Mouse (Mus musculus): Measurements from ENCODE around the gene Wee2. TPM values are rescaled to one million over a fixed set of nuclear protein-coding genes. Genes with fewer than 3 reads are reported as not detected.

Wee2 gene
- total and polyA plus RNA-seq, 3 experiments: not detected

- TF ChIP-seq MYB (IDR thresholded peaks at IDR 0.05; ENCODE audit: low read depth, low read length) (no peak), ZNF384 (IDR thresholded peaks at IDR 0.05; ENCODE audit: low read depth, low read length) (no peak), SMC3 (IDR thresholded peaks at IDR 0.05; ENCODE audit: low read depth, low read length) (no peak), E2F4 (IDR thresholded peaks at IDR 0.05; ENCODE audit: borderline replicate concordance, low read depth, low read length) (no peak), GATA1 (IDR thresholded peaks at IDR 0.05; ENCODE audit: low read depth, low read length) (peak; percentile 70), RCOR1 (IDR thresholded peaks at IDR 0.05; ENCODE audit: low read depth, low read length) (0 out of 2 replicates have a peak, but pooled peaks have one; percentile 20), MXI1 (IDR thresholded peaks at IDR 0.05; ENCODE audit: low read depth, low read length) (no peak), TBP (IDR thresholded peaks at IDR 0.05; ENCODE audit: low read depth, low read length) (no peak), JUND (IDR thresholded peaks at IDR 0.05; ENCODE audit: low read depth, low read length) (no peak), ZKSCAN1 (IDR thresholded peaks at IDR 0.05; ENCODE audit: low read depth, low read length) (no peak), SIN3A (IDR thresholded peaks at IDR 0.05; ENCODE audit: low read length) (no peak), POLR2A (IDR thresholded peaks at IDR 0.05; ENCODE audit: control insufficient read depth in 1 of 2, insufficient read depth in 1 of 2, low read depth in 1 of 2, low read length in 2 of 2, poor library complexity in 1 of 2) (no peak), HCFC1 (IDR thresholded peaks at IDR 0.05; ENCODE audit: low read depth, low read length) (no peak)
Observed at GRCm38 (mm10) chr6:40411085-40411484, 27.8 kb upstream of the Wee2 start (continued).

GRCm38 (mm10) chr6:40413046-40413445, 25.8 kb upstream of the Wee2 start:
- H3K4me1 ChIP-seq (ENCODE audit: control insufficient read depth in 1 of 2, insufficient read depth in 2 of 2, low read length in 2 of 2): peaks cover 4 to 20% of the 10 kb centered on the region in 2 experiments
- H3K4me3 ChIP-seq (ENCODE audit: control insufficient read depth in 1 of 2, insufficient read depth in 1 of 2, low read depth in 2 of 2, low read length in 2 of 2): no peak overlapping the region
- no peaks in the 10 kb centered on the region for H3K79me2 ChIP-seq (ENCODE audit: control insufficient read depth, insufficient read depth, low read length, poor library complexity)
- DNase-seq (ENCODE audit: low read depth, low spot score): no peak
- peaks cover 0 to 14% of the 10 kb centered on the region in 2 experiments; a peak in 2 of 4 replicates for H3K36me3 ChIP-seq (ENCODE audit: control insufficient read depth in 1 of 2, insufficient read depth in 2 of 2, low read length in 2 of 2)
- no peak overlapping the region for H3K9ac ChIP-seq (ENCODE audit: control insufficient read depth, low read depth, low read length, poor library complexity, severe bottlenecking)
- no peaks in the 10 kb centered on the region for H3K27me3 ChIP-seq (ENCODE audit: control insufficient read depth in 1 of 2, insufficient read depth in 2 of 2, low read length in 2 of 2)
- TF ChIP-seq JUND (IDR thresholded peaks at IDR 0.05; ENCODE audit: low read depth, low read length): no peak
- TF ChIP-seq SIN3A (IDR thresholded peaks at IDR 0.05; ENCODE audit: low read length): no peak
- no peak for TF ChIP-seq MAX (IDR thresholded peaks at IDR 0.05; ENCODE audit: low read length)
- TF ChIP-seq CHD1 (IDR thresholded peaks at IDR 0.05; ENCODE audit: low read depth, low read length): no peak
- no peak for TF ChIP-seq MXI1 (IDR thresholded peaks at IDR 0.05; ENCODE audit: low read depth, low read length)
- no peak for TF ChIP-seq ETS1 (IDR thresholded peaks at IDR 0.05; ENCODE audit: low read depth, low read length)
- TF ChIP-seq POLR2AphosphoS5 (IDR thresholded peaks at IDR 0.05; ENCODE audit: borderline replicate concordance, low read depth, low read length): no peak
- H3K9me3 ChIP-seq (replicated peaks; ENCODE audit: insufficient read depth, low read length): no peaks in the 10 kb centered on the region
- H3K27ac ChIP-seq (ENCODE audit: control insufficient read depth, low read depth, low read length): no peak overlapping the region

GRCm38 (mm10) chr6:40413565-40413964, 25.3 kb upstream of the Wee2 start:
- TF ChIP-seq POLR2A (IDR thresholded peaks at IDR 0.05; ENCODE audit: control insufficient read depth in 1 of 2, insufficient read depth in 1 of 2, low read depth in 1 of 2, low read length in 2 of 2, poor library complexity in 1 of 2) (no peak), SIN3A (IDR thresholded peaks at IDR 0.05; ENCODE audit: low read length) (no peak), NRF1 (IDR thresholded peaks at IDR 0.05; ENCODE audit: insufficient read depth, low read depth, low read length, poor library complexity, severe bottlenecking) (no peak), BHLHE40 (IDR thresholded peaks at IDR 0.05; ENCODE audit: borderline replicate concordance, low read depth, low read length) (no peak), MEF2A (IDR thresholded peaks at IDR 0.05; ENCODE audit: extremely low read depth, insufficient replicate concordance, low read depth, low read length, poor library complexity, severe bottlenecking) (no peak), RAD21 (IDR thresholded peaks at IDR 0.05; ENCODE audit: low read depth, low read length) (no peak), POLR2AphosphoS2 (IDR thresholded peaks at IDR 0.05; ENCODE audit: low read length) (no peak), MXI1 (IDR thresholded peaks at IDR 0.05; ENCODE audit: low read depth, low read length) (no peak), JUND (IDR thresholded peaks at IDR 0.05; ENCODE audit: low read depth, low read length) (no peak), ZC3H11A (IDR thresholded peaks at IDR 0.05; ENCODE audit: low read depth, low read length) (no peak), ZMIZ1 (IDR thresholded peaks at IDR 0.05; ENCODE audit: low read depth, low read length) (no peak), MYC (IDR thresholded peaks at IDR 0.05; ENCODE audit: low read depth, low read length) (no peak), MYB (IDR thresholded peaks at IDR 0.05; ENCODE audit: low read depth, low read length) (no peak), USF1 (IDR thresholded peaks at IDR 0.05; ENCODE audit: low read depth, low read length) (no peak), TBP (IDR thresholded peaks at IDR 0.05; ENCODE audit: low read depth, low read length) (no peak), CTCF (IDR thresholded peaks at IDR 0.05 in 2 of 3, conservative IDR thresholded peaks at IDR 0.05 in 1 of 3; ENCODE audit: control insufficient read depth in 1 of 3, insufficient read depth in 1 of 3, low read depth in 2 of 3, low read length in 3 of 3, poor library complexity in 1 of 3, severe bottlenecking in 1 of 3) (no peak), ELF1 (IDR thresholded peaks at IDR 0.05; ENCODE audit: low read depth, low read length) (no peak), RCOR1 (IDR thresholded peaks at IDR 0.05; ENCODE audit: low read depth, low read length) (no peak), E2F4 (IDR thresholded peaks at IDR 0.05; ENCODE audit: borderline replicate concordance, low read depth, low read length) (no peak)
- H3K36me3 ChIP-seq (ENCODE audit: control insufficient read depth in 1 of 2, insufficient read depth in 2 of 2, low read length in 2 of 2): peaks cover 0 to 14% of the 10 kb centered on the region in 2 experiments; a peak in 2 of 4 replicates
- no peaks in the 10 kb centered on the region for H3K79me2 ChIP-seq (ENCODE audit: control insufficient read depth, insufficient read depth, low read length, poor library complexity)
- no peak overlapping the region for H3K4me3 ChIP-seq (ENCODE audit: control insufficient read depth in 1 of 2, insufficient read depth in 1 of 2, low read depth in 2 of 2, low read length in 2 of 2)
- H3K27me3 ChIP-seq (ENCODE audit: control insufficient read depth in 1 of 2, insufficient read depth in 2 of 2, low read length in 2 of 2): no peaks in the 10 kb centered on the region
- no peak overlapping the region for H3K9ac ChIP-seq (ENCODE audit: control insufficient read depth, low read depth, low read length, poor library complexity, severe bottlenecking)
- no peaks in the 10 kb centered on the region for H3K9me3 ChIP-seq (replicated peaks; ENCODE audit: insufficient read depth, low read length)
- no peak overlapping the region for H3K27ac ChIP-seq (ENCODE audit: control insufficient read depth, low read depth, low read length)
- DNase-seq (ENCODE audit: low read depth, low spot score): no peak
- H3K4me1 ChIP-seq (ENCODE audit: control insufficient read depth in 1 of 2, insufficient read depth in 2 of 2, low read length in 2 of 2): peaks cover 4 to 20% of the 10 kb centered on the region in 2 experiments
